43 mouse cellular contexts compared by ENCODE assay signal in the genomic region with DNA sequence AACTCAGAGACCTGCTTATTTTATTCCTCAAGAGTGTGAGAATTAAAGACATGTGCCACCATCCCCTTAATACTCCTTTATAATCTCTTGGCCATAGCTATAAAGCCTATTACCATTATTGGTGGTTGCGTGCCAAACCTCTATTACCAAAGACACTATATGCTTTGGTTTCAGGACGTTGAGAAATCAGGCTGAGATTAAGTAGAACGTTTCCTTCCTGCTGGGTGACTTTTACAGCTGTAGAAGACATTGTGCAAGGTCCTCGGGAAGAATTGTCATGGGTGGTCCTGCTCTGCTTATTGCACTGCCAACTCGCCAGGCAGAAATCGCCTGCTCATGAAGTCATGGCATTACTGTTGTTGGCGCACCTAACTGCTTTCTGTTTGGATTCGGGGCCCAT. TPM values are rescaled to one million over a fixed set of nuclear protein-coding genes. Genes with fewer than 3 reads are reported as not detected.
"Had no signal": no experiment of that assay in that cellular context is flagged by ENCODE, and none has a peak within 500 bp of the region (broad histone marks: within the 10 kb centered on the region; RNA-seq: fewer than 3 reads in every experiment).

No protein-coding gene starts in this region.

- H3K9ac ChIP-seq: heart, embryonic 13.5 days; heart, embryonic 15.5 days; hindbrain, embryonic 13.5 days; hindbrain, embryonic 15.5 days; kidney, embryonic 15.5 days; limb, embryonic 13.5 days; limb, embryonic 15.5 days; liver, embryonic 12.5 days; liver, embryonic 14.5 days had no signal

- H3K27ac ChIP-seq: gastrocnemius, adult 2 months; heart, embryonic 10.5 days; heart, embryonic 13.5 days; heart, embryonic 15.5 days; hindbrain, embryonic 13.5 days; hindbrain, embryonic 15.5 days; hindbrain, postnatal 0 days; kidney, embryonic 15.5 days; kidney, postnatal 0 days; limb, embryonic 13.5 days; limb, embryonic 15.5 days; liver, embryonic 12.5 days; liver, embryonic 14.5 days had no signal

- H3K27me3 ChIP-seq: hindbrain, embryonic 13.5 days; hindbrain, embryonic 15.5 days; kidney, embryonic 15.5 days had no signal

- H3K4me1 ChIP-seq: heart, embryonic 10.5 days; heart, embryonic 13.5 days; heart, embryonic 15.5 days; hindbrain, embryonic 13.5 days; hindbrain, embryonic 15.5 days; kidney, embryonic 15.5 days; limb, embryonic 15.5 days; liver, embryonic 12.5 days had no signal

- DNase-seq: gastrocnemius, adult 2 months; gastrocnemius, postnatal 10 days; gastrocnemius, postnatal 25 days; heart, adult 18-20 months; heart, postnatal 14 days; heart, postnatal 36 days; kidney, adult 11 months; kidney, adult 2 months; kidney, adult 9 months; kidney, postnatal 14 days; kidney, postnatal 36 days; layer of hippocampus, adult 9-11 months; layer of hippocampus, postnatal 36 days; left cerebral cortex, postnatal 4 days had no signal

- ATAC-seq: hindbrain, postnatal 0 days; intestine, embryonic 16.5 days; liver, embryonic 12.5 days had no signal

- H3K4me3 ChIP-seq: gastrocnemius, adult 2 months; heart, embryonic 10.5 days; heart, embryonic 13.5 days; heart, embryonic 15.5 days; hindbrain, embryonic 13.5 days; hindbrain, embryonic 15.5 days; kidney, embryonic 15.5 days; limb, embryonic 13.5 days; limb, embryonic 15.5 days; liver, embryonic 12.5 days had no signal

- H3K9me3 ChIP-seq: heart, embryonic 10.5 days; heart, embryonic 13.5 days; heart, embryonic 15.5 days; hindbrain, embryonic 13.5 days; hindbrain, embryonic 15.5 days; kidney, embryonic 15.5 days; limb, embryonic 13.5 days; limb, embryonic 15.5 days; liver, embryonic 12.5 days had no signal

- H3K4me2 ChIP-seq: heart, embryonic 13.5 days; heart, embryonic 15.5 days; hindbrain, embryonic 13.5 days; hindbrain, embryonic 15.5 days; kidney, embryonic 15.5 days; limb, embryonic 13.5 days; limb, embryonic 15.5 days; liver, embryonic 12.5 days had no signal

- H3K36me3 ChIP-seq: heart, embryonic 10.5 days; heart, embryonic 13.5 days; heart, embryonic 15.5 days; hindbrain, embryonic 13.5 days; hindbrain, embryonic 15.5 days; kidney, embryonic 15.5 days; limb, embryonic 13.5 days; limb, embryonic 15.5 days; liver, embryonic 12.5 days had no signal

RNA-seq across cellular contexts. Expression of a gene that starts 5.1 kb away (rescaled TPM):
- total RNA-seq: gastrocnemius, adult 2 months; gastrocnemius, postnatal 10 days; gastrocnemius, postnatal 25 days; heart, adult 18-20 months; heart, adult 8-10 months; heart, postnatal 14 days; heart, postnatal 36 days; hematopoietic stem cell, adult 5-6 weeks; hindbrain, postnatal 0 days; layer of hippocampus, adult 18-20 months; layer of hippocampus, adult 8-10 months; layer of hippocampus, postnatal 14 days; layer of hippocampus, postnatal 36 days; left cerebral cortex, adult 18-20 months; left cerebral cortex, adult 8-10 months; left cerebral cortex, postnatal 10 days; left cerebral cortex, postnatal 25 days; left cerebral cortex, postnatal 4 days; liver, adult 2 months had no signal
- polyA plus RNA-seq: heart, embryonic 10.5 days; heart, embryonic 13.5 days; heart, embryonic 15.5 days; heart, postnatal 0 days; hindbrain, embryonic 11.5 days; hindbrain, embryonic 13.5 days; hindbrain, embryonic 15.5 days; hindbrain, postnatal 0 days; intestine, embryonic 14.5 days; intestine, embryonic 16.5 days; kidney, adult 2 months; kidney, embryonic 15.5 days; kidney, postnatal 0 days; large intestine, adult 2 months; limb, embryonic 11.5 days; limb, embryonic 13.5 days; limb, embryonic 15.5 days; liver, adult 2 months; liver, embryonic 12.5 days; liver, embryonic 14.5 days; liver, embryonic 16.5 days had no signal

RNA-seq across cellular contexts. Expression of a gene that starts 7.0 kb away (rescaled TPM):
- polyA plus RNA-seq: large intestine, adult 2 months had no signal

RNA-seq across cellular contexts. Expression of a gene that starts 15.1 kb away (rescaled TPM):
- total RNA-seq: gastrocnemius, adult 2 months; gastrocnemius, postnatal 10 days; gastrocnemius, postnatal 25 days; heart, adult 18-20 months; heart, adult 8-10 months; heart, postnatal 14 days; heart, postnatal 36 days; hematopoietic stem cell, adult 5-6 weeks; hindbrain, postnatal 0 days; layer of hippocampus, adult 18-20 months; layer of hippocampus, adult 8-10 months; layer of hippocampus, postnatal 14 days; layer of hippocampus, postnatal 36 days; left cerebral cortex, adult 18-20 months; left cerebral cortex, adult 8-10 months; left cerebral cortex, postnatal 10 days; left cerebral cortex, postnatal 25 days; left cerebral cortex, postnatal 4 days; liver, adult 2 months had no signal
- polyA plus RNA-seq: heart, embryonic 10.5 days; heart, embryonic 13.5 days; heart, embryonic 15.5 days; heart, postnatal 0 days; hindbrain, embryonic 11.5 days; hindbrain, embryonic 13.5 days; hindbrain, embryonic 15.5 days; hindbrain, postnatal 0 days; intestine, embryonic 14.5 days; intestine, embryonic 16.5 days; kidney, adult 2 months; kidney, embryonic 15.5 days; kidney, postnatal 0 days; large intestine, adult 2 months; limb, embryonic 11.5 days; limb, embryonic 13.5 days; limb, embryonic 15.5 days; liver, adult 2 months; liver, embryonic 12.5 days; liver, embryonic 14.5 days; liver, embryonic 16.5 days had no signal

RNA-seq across cellular contexts. Expression of a gene that starts 27.9 kb away (rescaled TPM):
- total RNA-seq: gastrocnemius, adult 2 months; gastrocnemius, postnatal 10 days; gastrocnemius, postnatal 25 days; heart, adult 18-20 months; heart, adult 8-10 months; heart, postnatal 14 days; heart, postnatal 36 days; hematopoietic stem cell, adult 5-6 weeks; hindbrain, postnatal 0 days; layer of hippocampus, adult 18-20 months; layer of hippocampus, adult 8-10 months; layer of hippocampus, postnatal 14 days; layer of hippocampus, postnatal 36 days; left cerebral cortex, adult 18-20 months; left cerebral cortex, adult 8-10 months; left cerebral cortex, postnatal 10 days; left cerebral cortex, postnatal 25 days; left cerebral cortex, postnatal 4 days; liver, adult 2 months had no signal
- polyA plus RNA-seq: heart, embryonic 10.5 days; heart, embryonic 13.5 days; heart, embryonic 15.5 days; heart, postnatal 0 days; hindbrain, embryonic 11.5 days; hindbrain, embryonic 13.5 days; hindbrain, embryonic 15.5 days; hindbrain, postnatal 0 days; intestine, embryonic 14.5 days; intestine, embryonic 16.5 days; kidney, adult 2 months; kidney, embryonic 15.5 days; kidney, postnatal 0 days; large intestine, adult 2 months; limb, embryonic 11.5 days; limb, embryonic 15.5 days; liver, adult 2 months; liver, embryonic 12.5 days; liver, embryonic 14.5 days; liver, embryonic 16.5 days had no signal
